Mouse (Mus musculus): Measurements from ENCODE around the gene Insm2. TPM values are rescaled to one million over a fixed set of nuclear protein-coding genes. Genes with fewer than 3 reads are reported as not detected.
"Not testable (repeated sequence)": the region's sequence is repeated elsewhere in the genome, so short reads cannot be mapped to it uniquely, and the experiment has no call there.

The Insm2 gene
- polyA plus RNA-seq, 1 experiment = not detected

- no peak overlapping the region for H3K4me3 ChIP-seq (replicated peaks; ENCODE audit: extremely low read depth, low read depth, low read length)
- no peak for DNase-seq
- WGBS = 71% methylated on average over 5 of the region's 5 CpGs
- TF ChIP-seq POLR2A (IDR thresholded peaks at IDR 0.05; ENCODE audit: borderline replicate concordance, extremely low read depth, low read depth, low read length) = no peak
- TF ChIP-seq CTCF (IDR thresholded peaks at IDR 0.05; ENCODE audit: insufficient read depth, low read length) = no peak
- H3K4me1 ChIP-seq (ENCODE audit: control insufficient read depth, insufficient read depth, low read length) = no peaks in the 10 kb centered on the region
Observed at GRCm38 (mm10) chr12:55566837-55567236, 32.4 kb upstream of the Insm2 start.

- H3K4me3 ChIP-seq (replicated peaks; ENCODE audit: extremely low read depth, low read depth, low read length) = no peak overlapping the region
- 80% methylated on average over 3 of the region's 3 CpGs for WGBS
- no peak for DNase-seq
- TF ChIP-seq POLR2A (IDR thresholded peaks at IDR 0.05; ENCODE audit: borderline replicate concordance, extremely low read depth, low read depth, low read length) (no peak), CTCF (IDR thresholded peaks at IDR 0.05; ENCODE audit: insufficient read depth, low read length) (no peak)
- H3K4me1 ChIP-seq (ENCODE audit: control insufficient read depth, insufficient read depth, low read length) = no peaks in the 10 kb centered on the region
Observed at GRCm38 (mm10) chr12:55568466-55568865, 30.8 kb upstream of the Insm2 start.

GRCm38 (mm10) chr12:55569676-55570075 lies 29.6 kb upstream of the Insm2 start:
- DNase-seq = no peak
- 7% methylated on average over 6 of the region's 6 CpGs for WGBS
- TF ChIP-seq CTCF (IDR thresholded peaks at IDR 0.05; ENCODE audit: insufficient read depth, low read length) (no peak), POLR2A (IDR thresholded peaks at IDR 0.05; ENCODE audit: borderline replicate concordance, extremely low read depth, low read depth, low read length) (no peak)
- no peaks in the 10 kb centered on the region for H3K4me1 ChIP-seq (ENCODE audit: control insufficient read depth, insufficient read depth, low read length)
- no peak overlapping the region for H3K4me3 ChIP-seq (replicated peaks; ENCODE audit: extremely low read depth, low read depth, low read length)

GRCm38 (mm10) chr12:55570646-55571045 lies 28.6 kb upstream of the Insm2 start:
- no peak for TF ChIP-seq POLR2A (IDR thresholded peaks at IDR 0.05; ENCODE audit: borderline replicate concordance, extremely low read depth, low read depth, low read length)
- no peak for TF ChIP-seq CTCF (IDR thresholded peaks at IDR 0.05; ENCODE audit: insufficient read depth, low read length)
- WGBS = 85% methylated on average over 9 of the region's 9 CpGs
- no peaks in the 10 kb centered on the region for H3K4me1 ChIP-seq (ENCODE audit: control insufficient read depth, insufficient read depth, low read length)
- H3K4me3 ChIP-seq (replicated peaks; ENCODE audit: extremely low read depth, low read depth, low read length) = no peak overlapping the region
- DNase-seq = no peak

- no peak overlapping the region for H3K4me3 ChIP-seq (replicated peaks; ENCODE audit: extremely low read depth, low read depth, low read length)
- H3K4me1 ChIP-seq (ENCODE audit: control insufficient read depth, insufficient read depth, low read length) = no peaks in the 10 kb centered on the region
- WGBS = 83% methylated on average over 11 of the region's 11 CpGs
- TF ChIP-seq POLR2A (IDR thresholded peaks at IDR 0.05; ENCODE audit: borderline replicate concordance, extremely low read depth, low read depth, low read length) (no peak), CTCF (IDR thresholded peaks at IDR 0.05; ENCODE audit: insufficient read depth, low read length) (no peak)
- no peak for DNase-seq
Observed at GRCm38 (mm10) chr12:55571181-55571580, 28.0 kb upstream of the Insm2 start.

GRCm38 (mm10) chr12:55571661-55572060 lies 27.6 kb upstream of the Insm2 start:
- no peak for DNase-seq
- WGBS = 72% methylated on average over 10 of the region's 10 CpGs
- no peaks in the 10 kb centered on the region for H3K4me1 ChIP-seq (ENCODE audit: control insufficient read depth, insufficient read depth, low read length)
- H3K4me3 ChIP-seq (replicated peaks; ENCODE audit: extremely low read depth, low read depth, low read length) = no peak overlapping the region
- TF ChIP-seq POLR2A (IDR thresholded peaks at IDR 0.05; ENCODE audit: borderline replicate concordance, extremely low read depth, low read depth, low read length) (no peak), CTCF (IDR thresholded peaks at IDR 0.05; ENCODE audit: insufficient read depth, low read length) (no peak)

GRCm38 (mm10) chr12:55573089-55573488 lies 26.1 kb upstream of the Insm2 start:
- TF ChIP-seq CTCF (IDR thresholded peaks at IDR 0.05; ENCODE audit: insufficient read depth, low read length) = no peak
- TF ChIP-seq POLR2A (IDR thresholded peaks at IDR 0.05; ENCODE audit: borderline replicate concordance, extremely low read depth, low read depth, low read length) = no peak
- Histone ChIP-seq H3K4me3 (replicated peaks; ENCODE audit: extremely low read depth, low read depth, low read length) (no peak overlapping the region), H3K4me1 (ENCODE audit: control insufficient read depth, insufficient read depth, low read length) (no peaks in the 10 kb centered on the region)
- DNase-seq = no peak

GRCm38 (mm10) chr12:55573794-55574193 lies 25.4 kb upstream of the Insm2 start:
- WGBS = 9% methylated on average over 6 of the region's 6 CpGs
- DNase-seq = peak; percentile 8
- Histone ChIP-seq H3K4me1 (ENCODE audit: control insufficient read depth, insufficient read depth, low read length) (no peaks in the 10 kb centered on the region), H3K4me3 (replicated peaks; ENCODE audit: extremely low read depth, low read depth, low read length) (no peak overlapping the region)
- no peak for TF ChIP-seq CTCF (IDR thresholded peaks at IDR 0.05; ENCODE audit: insufficient read depth, low read length)
- no peak for TF ChIP-seq POLR2A (IDR thresholded peaks at IDR 0.05; ENCODE audit: borderline replicate concordance, extremely low read depth, low read depth, low read length)

GRCm38 (mm10) chr12:55586936-55587335 lies 12.3 kb upstream of the Insm2 start:
- not testable (repeated sequence) for H3K4me3 ChIP-seq (replicated peaks; ENCODE audit: extremely low read depth, low read depth, low read length); H3K4me1 ChIP-seq (ENCODE audit: control insufficient read depth, insufficient read depth, low read length); DNase-seq
- 52% methylated on average over 9 of the region's 9 CpGs for WGBS

GRCm38 (mm10) chr12:55598537-55598886 lies 715 bp upstream of the Insm2 start:
- no peak overlapping the region for H3K4me3 ChIP-seq (replicated peaks; ENCODE audit: extremely low read depth, low read depth, low read length)
- no peak for DNase-seq
- no peaks in the 10 kb centered on the region for H3K4me1 ChIP-seq (ENCODE audit: control insufficient read depth, insufficient read depth, low read length)
- whole genome bisulfite sequencing = 8% methylated on average over 7 of the region's 7 CpGs
- no peak for TF ChIP-seq CTCF (IDR thresholded peaks at IDR 0.05; ENCODE audit: insufficient read depth, low read length)
- TF ChIP-seq POLR2A (IDR thresholded peaks at IDR 0.05; ENCODE audit: borderline replicate concordance, extremely low read depth, low read depth, low read length) = no peak

Data from lung, adult 2 months (tissue).